In the genomic region with DNA sequence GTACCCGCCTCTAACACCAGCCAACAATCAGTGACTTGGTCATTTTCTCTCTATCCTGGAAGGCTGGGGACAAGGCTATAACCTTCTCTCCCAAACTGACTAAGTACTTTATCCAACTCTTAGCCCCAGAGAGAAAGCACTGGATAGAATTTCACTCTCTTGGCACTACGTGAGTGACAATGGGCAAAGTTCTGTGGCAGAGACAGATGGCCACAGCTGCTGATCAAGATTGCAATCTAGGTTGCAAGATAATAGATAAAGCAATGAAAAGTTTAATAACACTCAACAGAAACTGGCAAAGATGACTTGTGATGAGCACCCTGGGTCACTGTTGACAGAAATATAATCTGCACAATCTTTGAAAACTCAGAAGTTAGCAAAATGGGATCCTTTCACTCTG, we compare ENCODE assay signal across 14 mouse cellular contexts. TPM values are rescaled to one million over a fixed set of nuclear protein-coding genes. Genes with fewer than 3 reads are reported as not detected.
DNase-seq lines count a peak whose midpoint lies in the region; ATAC-seq and TF ChIP-seq lines count a peak whose summit lies in the region.
"Had no signal": no experiment of that assay in that cellular context is flagged by ENCODE, and none has a peak within 500 bp of the region (broad histone marks: within the 10 kb centered on the region; RNA-seq: fewer than 3 reads in every experiment).

No protein-coding gene starts in this region.

- no peak overlapping the region for H3K4me3 ChIP-seq in heart, embryonic 14.5 days (ENCODE audit: control insufficient read depth in 1 of 2, insufficient read depth in 1 of 2, low read depth in 1 of 2, low read length in 2 of 2)
- no peak overlapping the region for H3K4me3 ChIP-seq in liver, adult 2 months (ENCODE audit: insufficient read depth, low read depth, low read length)
- no peak overlapping the region for H3K4me3 ChIP-seq in liver, postnatal 0 days (ENCODE audit: low read depth, low read length)
- no peak overlapping the region for H3K4me3 ChIP-seq in embryonic facial prominence, embryonic 14.5 days (ENCODE audit: low read depth, low read length)
- no peak overlapping the region for H3K4me3 ChIP-seq in limb, embryonic 15.5 days
- H3K4me3 ChIP-seq: forebrain, embryonic 10.5 days; neural tube, embryonic 15.5 days had no signal

- no peaks in the 10 kb centered on the region for H3K9me3 ChIP-seq in heart, embryonic 14.5 days (ENCODE audit: control insufficient read depth, low read length)
- no peaks in the 10 kb centered on the region for H3K9me3 ChIP-seq in liver, postnatal 0 days (ENCODE audit: low read length)
- no peaks in the 10 kb centered on the region for H3K9me3 ChIP-seq in embryonic facial prominence, embryonic 14.5 days (ENCODE audit: control insufficient read depth, low read length)
- H3K9me3 ChIP-seq in limb, embryonic 15.5 days: no peaks in the 10 kb centered on the region
- H3K9me3 ChIP-seq: forebrain, embryonic 10.5 days; neural tube, embryonic 15.5 days had no signal

- TF ChIP-seq CTCF in liver, adult 2 months (IDR thresholded peaks at IDR 0.05; ENCODE audit: low read depth, low read length): no peak
- no peak for TF ChIP-seq CTCF in liver, postnatal 0 days (IDR thresholded peaks at IDR 0.05; ENCODE audit: low read depth)

- no peaks in the 10 kb centered on the region for H3K79me2 ChIP-seq in liver, adult 2 months (ENCODE audit: control insufficient read depth, insufficient read depth, low read length)

- 36% methylated on average over 2 of the region's 2 CpGs for WGBS in heart, embryonic 14.5 days
- 44% methylated on average over 2 of the region's 2 CpGs for WGBS in liver, adult 2 months
- WGBS in liver, postnatal 0 days (ENCODE audit: insufficient replicate concordance): 63% methylated on average over 2 of the region's 2 CpGs
- WGBS in embryonic facial prominence, embryonic 14.5 days: 35% methylated on average over 2 of the region's 2 CpGs
- 25% methylated on average over 2 of the region's 2 CpGs for WGBS in limb, embryonic 15.5 days

- DNase-seq in heart, adult 11 months: no peak
- peak; percentile 88 for DNase-seq in liver, adult 2 months (ENCODE audit: extremely low read depth, low read depth, low spot score)
- no peak for DNase-seq in liver, postnatal 0 days
- no peak for DNase-seq in embryonic facial prominence, embryonic 14.5 days (ENCODE audit: low spot score)
- DNase-seq: cerebellum, adult 11-12 months had no signal

- H3K27me3 ChIP-seq in heart, embryonic 14.5 days (ENCODE audit: control insufficient read depth, insufficient read depth, low read length): no peaks in the 10 kb centered on the region
- H3K27me3 ChIP-seq in liver, adult 2 months (ENCODE audit: control insufficient read depth, insufficient read depth, low read length): no peaks in the 10 kb centered on the region
- no peaks in the 10 kb centered on the region for H3K27me3 ChIP-seq in liver, postnatal 0 days (ENCODE audit: insufficient read depth, low read length)
- H3K27me3 ChIP-seq in embryonic facial prominence, embryonic 14.5 days (replicated peaks; ENCODE audit: control insufficient read depth, insufficient read depth, low read length): no peaks in the 10 kb centered on the region
- no peaks in the 10 kb centered on the region for H3K27me3 ChIP-seq in limb, embryonic 15.5 days
- H3K27me3 ChIP-seq: neural tube, embryonic 15.5 days had no signal

- H3K36me3 ChIP-seq in heart, embryonic 14.5 days (ENCODE audit: control insufficient read depth, insufficient read depth, low read length): peaks cover 9% of the 10 kb centered on the region
- H3K36me3 ChIP-seq in liver, adult 2 months (ENCODE audit: control insufficient read depth, insufficient read depth, low read length): peaks cover 13% of the 10 kb centered on the region; the same call in 1 of the 2 replicates
- no peaks in the 10 kb centered on the region; the same call in 1 of the 2 replicates for H3K36me3 ChIP-seq in liver, postnatal 0 days (replicated peaks; ENCODE audit: insufficient read depth, low read length)
- peaks cover 21% of the 10 kb centered on the region for H3K36me3 ChIP-seq in embryonic facial prominence, embryonic 14.5 days (ENCODE audit: control insufficient read depth, insufficient read depth, low read length)
- H3K36me3 ChIP-seq in limb, embryonic 15.5 days: peaks cover 18% of the 10 kb centered on the region
- H3K36me3 ChIP-seq: forebrain, embryonic 10.5 days; neural tube, embryonic 15.5 days had no signal

- no peak overlapping the region for H3K9ac ChIP-seq in heart, embryonic 14.5 days (ENCODE audit: low read length)
- peak overlapping the region; percentile 21; the same call in 1 of the 2 replicates for H3K9ac ChIP-seq in liver, adult 2 months (ENCODE audit: low read depth, low read length)
- H3K9ac ChIP-seq in liver, postnatal 0 days (replicated peaks): no peak overlapping the region
- H3K9ac ChIP-seq in embryonic facial prominence, embryonic 14.5 days (ENCODE audit: low read depth, low read length): no peak overlapping the region
- no peak overlapping the region for H3K9ac ChIP-seq in limb, embryonic 15.5 days
- H3K9ac ChIP-seq: neural tube, embryonic 15.5 days had no signal

- TF ChIP-seq POLR2A in liver, adult 2 months (IDR thresholded peaks at IDR 0.05; ENCODE audit: extremely low read depth, insufficient read depth, low read length): no peak

- H3K27ac ChIP-seq in heart, embryonic 14.5 days (replicated peaks in 1 of 2; ENCODE audit: control insufficient read depth in 1 of 2, insufficient read depth in 1 of 2, low read depth in 2 of 2, low read length in 2 of 2): peak overlapping the region; percentile 64 to 80
- H3K27ac ChIP-seq in liver, adult 2 months (replicated peaks; ENCODE audit: insufficient read depth, low read depth, low read length): peak overlapping the region; percentile 82
- H3K27ac ChIP-seq in liver, postnatal 0 days (ENCODE audit: low read depth): no peak overlapping the region
- H3K27ac ChIP-seq in embryonic facial prominence, embryonic 14.5 days (replicated peaks; ENCODE audit: low read depth, low read length): peak overlapping the region; percentile 88
- H3K27ac ChIP-seq in limb, embryonic 15.5 days: peak overlapping the region; percentile 89
- H3K27ac ChIP-seq: forebrain, embryonic 10.5 days; macrophage had no signal

- H3K4me1 ChIP-seq in heart, embryonic 14.5 days (ENCODE audit: control insufficient read depth in 2 of 2, insufficient read depth in 2 of 2, low read length in 2 of 2): peaks cover 2 to 4% of the 10 kb centered on the region in 2 experiments; a peak in 1 of 4 replicates
- peaks cover 9% of the 10 kb centered on the region for H3K4me1 ChIP-seq in liver, adult 2 months (ENCODE audit: control insufficient read depth, insufficient read depth, low read length)
- no peaks in the 10 kb centered on the region for H3K4me1 ChIP-seq in liver, postnatal 0 days (ENCODE audit: insufficient read depth)
- H3K4me1 ChIP-seq in embryonic facial prominence, embryonic 14.5 days (ENCODE audit: control insufficient read depth, insufficient read depth, low read length): peaks cover 16% of the 10 kb centered on the region
- H3K4me1 ChIP-seq in limb, embryonic 15.5 days: peaks cover 17% of the 10 kb centered on the region
- H3K4me1 ChIP-seq: forebrain, embryonic 10.5 days had no signal

- ATAC-seq in heart, embryonic 14.5 days (ENCODE audit: insufficient number of reproducible peaks, insufficient read depth, low FRiP score, low read depth): no peak
- no peak for ATAC-seq in liver, postnatal 0 days
- ATAC-seq in embryonic facial prominence, embryonic 14.5 days (ENCODE audit: low read depth): peak; percentile 48
- no peak; the same call in 1 of the 2 replicates for ATAC-seq in limb, embryonic 15.5 days (ENCODE audit: insufficient number of reproducible peaks, low FRiP score, low TSS enrichment, low read depth)
- no peak for ATAC-seq in granulocyte monocyte progenitor cell, adult 5-6 weeks (replicated peaks; ENCODE audit: poor library complexity, severe bottlenecking)
- no peak for ATAC-seq in megakaryocyte-erythroid progenitor cell, adult 5-6 weeks (replicated peaks; ENCODE audit: low FRiP score, low TSS enrichment, poor library complexity, severe bottlenecking)
- ATAC-seq: inflammation-experienced regulatory T-cells, adult 6 months; midbrain, embryonic 16.5 days had no signal

- TF ChIP-seq EP300 in liver, postnatal 0 days (IDR thresholded peaks at IDR 0.05; ENCODE audit: low read depth): no peak

- H3K4me2 ChIP-seq in heart, embryonic 14.5 days (ENCODE audit: low read length): no peak overlapping the region
- no peak overlapping the region for H3K4me2 ChIP-seq in liver, postnatal 0 days (ENCODE audit: low read depth, low read length)
- peak overlapping the region; percentile 36 for H3K4me2 ChIP-seq in embryonic facial prominence, embryonic 14.5 days (ENCODE audit: low read depth, low read length)
- peak overlapping the region; percentile 31 for H3K4me2 ChIP-seq in limb, embryonic 15.5 days
- H3K4me2 ChIP-seq: neural tube, embryonic 15.5 days had no signal

RNA-seq across cellular contexts. Expression of a gene that starts 14.2 kb away (rescaled TPM):
- polyA plus RNA-seq in heart, embryonic 14.5 days (2014; fragmentation: Nextera tagmentation; extraction: Ambion mirVana): 211 and 238 TPM in 2 replicates
- total RNA-seq in liver, adult 2 months (2014; rRNA removed): 147 and 292 TPM in 2 replicates
- 80.0 and 88.2 TPM in 2 replicates for polyA plus RNA-seq in liver, adult 2 months (2012; rRNA removed)
- polyA plus RNA-seq in liver, postnatal 0 days (2015; fragmentation: Nextera tagmentation; extraction: Ambion mirVana): 75.4 and 82.0 TPM in 2 replicates
- 687 and 752 TPM in 2 replicates for polyA plus RNA-seq in embryonic facial prominence, embryonic 14.5 days (2014; fragmentation: Nextera tagmentation; extraction: Ambion mirVana)
- polyA plus RNA-seq in limb, embryonic 15.5 days (2015; fragmentation: Nextera tagmentation; extraction: Ambion mirVana): 826 and 857 TPM in 2 replicates
- total RNA-seq in granulocyte monocyte progenitor cell, adult 5-6 weeks (2014; fragmentation: Nextera tagmentation): 146 and 257 TPM in 2 replicates
- 203 and 212 TPM in 2 replicates for total RNA-seq in granulocyte monocyte progenitor cell, adult 5-6 weeks (2017)
- 176 and 197 TPM in 2 replicates for total RNA-seq in megakaryocyte-erythroid progenitor cell, adult 5-6 weeks (2014; fragmentation: Nextera tagmentation)
- 278 and 471 TPM in 2 replicates for total RNA-seq in megakaryocyte-erythroid progenitor cell, adult 5-6 weeks (2017)

RNA-seq across cellular contexts. Expression of a gene that starts 48.8 kb away (rescaled TPM):
- 880 and 961 TPM in 2 replicates for polyA plus RNA-seq in heart, embryonic 14.5 days (2014; fragmentation: Nextera tagmentation; extraction: Ambion mirVana)
- total RNA-seq in liver, adult 2 months (2014; rRNA removed): 3.0 and 5.4 TPM in 2 replicates
- 3.4 and 4.3 TPM in 2 replicates for polyA plus RNA-seq in liver, adult 2 months (2012; rRNA removed)
- polyA plus RNA-seq in liver, postnatal 0 days (2015; fragmentation: Nextera tagmentation; extraction: Ambion mirVana): 330 and 336 TPM in 2 replicates
- 1,533 and 1,735 TPM in 2 replicates for polyA plus RNA-seq in embryonic facial prominence, embryonic 14.5 days (2014; fragmentation: Nextera tagmentation; extraction: Ambion mirVana)
- polyA plus RNA-seq in limb, embryonic 15.5 days (2015; fragmentation: Nextera tagmentation; extraction: Ambion mirVana): 1,981 and 2,196 TPM in 2 replicates
- total RNA-seq in granulocyte monocyte progenitor cell, adult 5-6 weeks (2014; fragmentation: Nextera tagmentation): 1,372 and 1,648 TPM in 2 replicates
- 77.7 and 97.8 TPM in 2 replicates for total RNA-seq in granulocyte monocyte progenitor cell, adult 5-6 weeks (2017)
- total RNA-seq in megakaryocyte-erythroid progenitor cell, adult 5-6 weeks (2014; fragmentation: Nextera tagmentation): 147 and 173 TPM in 2 replicates
- 18.0 and 19.3 TPM in 2 replicates for total RNA-seq in megakaryocyte-erythroid progenitor cell, adult 5-6 weeks (2017)

Comparison
In these comparisons a context has a peak if more than half of its experiments do, and no peak if none do; other contexts are left out.
1. RNA of a gene that starts 48.8 kb away (polyA plus RNA-seq): 1,981 to 2,196 TPM in limb, embryonic 15.5 days, 1,533 to 1,735 TPM in embryonic facial prominence, embryonic 14.5 days, 880 to 961 TPM in heart, embryonic 14.5 days and 330 to 336 TPM in liver, postnatal 0 days; 3.4 to 4.3 TPM in liver, adult 2 months; every median in the first group is over 10 times any median in the second.
2. H3K4me2 ChIP-seq: peak in embryonic facial prominence, embryonic 14.5 days (single experiment) and limb, embryonic 15.5 days (single experiment); none in heart, embryonic 14.5 days (single experiment) and liver, postnatal 0 days (single experiment).